Mouse (Mus musculus) myocyte (in vitro differentiated cells): ENCODE data around the gene Six2. TPM values are rescaled to one million over a fixed set of nuclear protein-coding genes. Genes with fewer than 3 reads are reported as not detected.

Source experiments
- H3K27me3 ChIP-seq: one replicate; pipeline ENCODE4 v1.6.1; 2011; ENCODE audit not compliant: control insufficient read depth, insufficient read depth, insufficient read length
- H3K36me3 ChIP-seq: one replicate; pipeline ENCODE4 v1.6.1; 2011; ENCODE audit not compliant: control insufficient read depth, insufficient read depth
- H3K4me2 ChIP-seq: one replicate; pipeline ENCODE4 v1.6.1; 2011; ENCODE audit warnings: low read depth, control low read depth
- H3K4me3 ChIP-seq: one replicate; pipeline ENCODE4 v1.5.1; 2011; ENCODE audit warnings: mild to moderate bottlenecking, control low read depth, moderate library complexity
- H3K79me2 ChIP-seq: one replicate; pipeline ENCODE4 v1.6.1; 2011; ENCODE audit not compliant: control insufficient read depth, insufficient read depth
- H3ac ChIP-seq: one replicate; pipeline ENCODE4 v1.6.1; 2011; ENCODE audit not compliant: control insufficient read depth, insufficient read length
- CEBPB ChIP-seq: IDR thresholded peaks from 2 replicates; pipeline ENCODE4 v1.6.1; 2011; ENCODE audit warnings: mild to moderate bottlenecking, moderate library complexity; ENCODE audit not compliant: poor library complexity, insufficient read depth, severe bottlenecking
- E2F4 ChIP-seq: IDR thresholded peaks from one replicate; pipeline ENCODE4 v1.6.1; 2011; ENCODE audit warnings: mild to moderate bottlenecking, control low read depth, moderate library complexity; ENCODE audit not compliant: insufficient read depth
- MAX ChIP-seq: IDR thresholded peaks from one replicate; pipeline ENCODE4 v1.6.1; 2011; ENCODE audit warnings: low read depth, mild to moderate bottlenecking, control low read depth
- MYOD1 ChIP-seq, 3 experiments: IDR thresholded peaks; one replicate each; pipeline ENCODE4 v1.6.1; 2011; ENCODE audit warnings: control low read depth in 2 of 3, low read depth in 2 of 3, mild to moderate bottlenecking in 2 of 3, moderate library complexity in 1 of 3; ENCODE audit not compliant: insufficient read length in 2 of 3, control insufficient read depth in 1 of 3
- MYOG ChIP-seq, 3 experiments: IDR thresholded peaks; one replicate each; pipeline ENCODE4 v1.6.1; 2011; ENCODE audit warnings: control low read depth in 2 of 3, low read depth in 2 of 3, mild to moderate bottlenecking in 2 of 3; ENCODE audit not compliant: insufficient read length in 2 of 3, control insufficient read depth in 1 of 3, insufficient read depth in 1 of 3
- POLR2A ChIP-seq: IDR thresholded peaks from one replicate; pipeline ENCODE4 v1.6.1; 2011; ENCODE audit warnings: low read depth, mild to moderate bottlenecking, control low read depth, moderate library complexity; ENCODE audit not compliant: insufficient read length
- POLR2AphosphoS2 ChIP-seq: IDR thresholded peaks from one replicate; pipeline ENCODE4 v1.6.1; 2011; ENCODE audit warnings: low read depth, control low read depth; ENCODE audit not compliant: insufficient read length
- REST ChIP-seq: IDR thresholded peaks from one replicate; pipeline ENCODE4 v1.6.1; 2011; ENCODE audit warnings: mild to moderate bottlenecking, control low read depth, moderate library complexity; ENCODE audit not compliant: insufficient read depth, insufficient read length
- SRF ChIP-seq: IDR thresholded peaks from one replicate; pipeline ENCODE4 v1.6.1; 2011; ENCODE audit warnings: low read depth; ENCODE audit not compliant: control insufficient read depth, insufficient read length
- TCF12 ChIP-seq: IDR thresholded peaks from one replicate; pipeline ENCODE4 v1.6.1; 2011; ENCODE audit warnings: mild to moderate bottlenecking, control low read depth; ENCODE audit not compliant: poor library complexity, insufficient read depth, severe bottlenecking
- TCF3 ChIP-seq: IDR thresholded peaks from one replicate; pipeline ENCODE4 v1.6.1; 2011; ENCODE audit warnings: low read depth, control low read depth; ENCODE audit not compliant: insufficient read length
- USF1 ChIP-seq: IDR thresholded peaks from one replicate; pipeline ENCODE4 v1.6.1; 2011; ENCODE audit warnings: low read depth, mild to moderate bottlenecking, control low read depth, moderate library complexity
- polyA plus RNA-seq: library from polyadenylated mRNA; unstranded; fragments of >200 nt; fragmentation: generic; extraction: Trizol; gene quantifications from one replicate; pipeline ENCODE4 v1.2.1, GENCODE M21; 2012; ENCODE audit warnings: missing spikeins

Gene Six2
- polyA plus RNA-seq, 1 experiment: not detected

DNA sequence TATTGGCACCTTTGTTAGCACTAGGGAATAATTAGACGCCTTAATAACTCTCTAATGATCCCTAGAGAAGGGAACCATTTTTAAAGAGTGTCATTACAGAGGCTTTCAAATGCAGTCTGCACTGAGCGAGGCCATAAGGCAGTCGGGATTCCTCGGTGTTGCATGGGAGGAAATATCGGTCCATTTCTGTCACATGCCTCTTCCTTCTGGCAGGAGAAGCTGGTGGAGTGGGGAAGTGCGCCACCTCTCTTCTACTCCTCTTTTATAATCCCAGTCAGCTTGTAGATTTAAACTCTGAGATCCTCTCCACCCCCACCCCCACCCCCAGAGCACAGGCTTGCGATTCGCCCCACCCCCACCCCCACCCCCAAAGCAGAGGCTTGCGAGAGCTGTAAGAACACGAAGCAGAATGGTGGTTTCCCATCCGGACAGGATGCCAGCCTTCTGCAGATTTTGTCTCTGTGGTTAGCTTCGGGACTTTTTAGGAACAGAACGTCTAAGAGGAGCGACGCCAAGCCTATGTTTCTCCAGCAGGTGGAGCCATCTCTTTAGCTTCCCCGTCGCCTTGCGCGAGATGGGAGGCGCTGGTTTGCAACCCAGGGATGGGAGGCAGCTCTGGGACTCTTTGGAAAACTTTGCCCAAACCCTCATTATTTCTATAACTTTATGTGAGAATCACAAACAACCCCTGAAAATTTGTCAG, 23.3 kb downstream of the Six2 start:
- H3K27me3 ChIP-seq: no peaks in the 10 kb centered on the region
- no peak overlapping the region for H3ac ChIP-seq
- H3K4me2 ChIP-seq: no peak overlapping the region
- TF ChIP-seq MYOD1 (IDR thresholded peaks at IDR 0.05; ENCODE audit: control insufficient read depth in 1 of 3, insufficient read length in 2 of 3, low read depth in 2 of 3): no peak
- no peak for TF ChIP-seq CEBPB
- TF ChIP-seq TCF3: no peak
- no peak for TF ChIP-seq POLR2AphosphoS2
- TF ChIP-seq USF1: no peak
- no peak for TF ChIP-seq MAX
- TF ChIP-seq E2F4: no peak
- TF ChIP-seq SRF: no peak
- TF ChIP-seq REST: no peak
- no peak for TF ChIP-seq TCF12
- TF ChIP-seq POLR2A: no peak
- no peak overlapping the region for H3K4me3 ChIP-seq
- H3K79me2 ChIP-seq: no peaks in the 10 kb centered on the region
- no peaks in the 10 kb centered on the region for H3K36me3 ChIP-seq

- TF ChIP-seq TCF3: no peak
- TF ChIP-seq POLR2A: no peak
- TF ChIP-seq MAX: no peak
- no peak for TF ChIP-seq USF1
- TF ChIP-seq POLR2AphosphoS2: no peak
- TF ChIP-seq E2F4: no peak
- TF ChIP-seq MYOG (IDR thresholded peaks at IDR 0.05; ENCODE audit: control insufficient read depth in 1 of 3, insufficient read depth in 1 of 3, insufficient read length in 2 of 3, low read depth in 2 of 3): no peak
- no peak for TF ChIP-seq CEBPB
- TF ChIP-seq SRF: no peak
- TF ChIP-seq REST: no peak
- TF ChIP-seq TCF12: no peak
- no peak for TF ChIP-seq MYOD1 (IDR thresholded peaks at IDR 0.05; ENCODE audit: control insufficient read depth in 1 of 3, insufficient read length in 2 of 3, low read depth in 2 of 3)
- Histone ChIP-seq H3ac (no peak overlapping the region), H3K4me3 (no peak overlapping the region), H3K4me2 (no peak overlapping the region), H3K27me3 (no peaks in the 10 kb centered on the region), H3K36me3 (no peaks in the 10 kb centered on the region), H3K79me2 (no peaks in the 10 kb centered on the region)
Observed at GRCm38 (mm10) chr17:85664202-85664601, 23.9 kb downstream of the Six2 start.

- TF ChIP-seq MAX: no peak
- TF ChIP-seq REST: no peak
- no peak for TF ChIP-seq MYOD1 (IDR thresholded peaks at IDR 0.05; ENCODE audit: control insufficient read depth in 1 of 3, insufficient read length in 2 of 3, low read depth in 2 of 3)
- TF ChIP-seq E2F4: no peak
- TF ChIP-seq POLR2AphosphoS2: no peak
- no peak for TF ChIP-seq CEBPB
- TF ChIP-seq USF1: no peak
- no peak for TF ChIP-seq SRF
- TF ChIP-seq TCF3: no peak
- no peak for TF ChIP-seq POLR2A
- no peak for TF ChIP-seq MYOG (IDR thresholded peaks at IDR 0.05; ENCODE audit: control insufficient read depth in 1 of 3, insufficient read depth in 1 of 3, insufficient read length in 2 of 3, low read depth in 2 of 3)
- Histone ChIP-seq H3K27me3 (no peaks in the 10 kb centered on the region), H3ac (no peak overlapping the region), H3K4me3 (no peak overlapping the region), H3K36me3 (no peaks in the 10 kb centered on the region), H3K4me2 (no peak overlapping the region), H3K79me2 (no peaks in the 10 kb centered on the region)
Observed at GRCm38 (mm10) chr17:85661521-85661920, 26.6 kb downstream of the Six2 start.

- Histone ChIP-seq H3ac (no peak overlapping the region), H3K27me3 (no peaks in the 10 kb centered on the region), H3K4me2 (no peak overlapping the region), H3K4me3 (no peak overlapping the region), H3K36me3 (no peaks in the 10 kb centered on the region), H3K79me2 (no peaks in the 10 kb centered on the region)
- TF ChIP-seq POLR2AphosphoS2: no peak
Observed at GRCm38 (mm10) chr17:85660016-85660415, 28.1 kb downstream of the Six2 start.

DNA sequence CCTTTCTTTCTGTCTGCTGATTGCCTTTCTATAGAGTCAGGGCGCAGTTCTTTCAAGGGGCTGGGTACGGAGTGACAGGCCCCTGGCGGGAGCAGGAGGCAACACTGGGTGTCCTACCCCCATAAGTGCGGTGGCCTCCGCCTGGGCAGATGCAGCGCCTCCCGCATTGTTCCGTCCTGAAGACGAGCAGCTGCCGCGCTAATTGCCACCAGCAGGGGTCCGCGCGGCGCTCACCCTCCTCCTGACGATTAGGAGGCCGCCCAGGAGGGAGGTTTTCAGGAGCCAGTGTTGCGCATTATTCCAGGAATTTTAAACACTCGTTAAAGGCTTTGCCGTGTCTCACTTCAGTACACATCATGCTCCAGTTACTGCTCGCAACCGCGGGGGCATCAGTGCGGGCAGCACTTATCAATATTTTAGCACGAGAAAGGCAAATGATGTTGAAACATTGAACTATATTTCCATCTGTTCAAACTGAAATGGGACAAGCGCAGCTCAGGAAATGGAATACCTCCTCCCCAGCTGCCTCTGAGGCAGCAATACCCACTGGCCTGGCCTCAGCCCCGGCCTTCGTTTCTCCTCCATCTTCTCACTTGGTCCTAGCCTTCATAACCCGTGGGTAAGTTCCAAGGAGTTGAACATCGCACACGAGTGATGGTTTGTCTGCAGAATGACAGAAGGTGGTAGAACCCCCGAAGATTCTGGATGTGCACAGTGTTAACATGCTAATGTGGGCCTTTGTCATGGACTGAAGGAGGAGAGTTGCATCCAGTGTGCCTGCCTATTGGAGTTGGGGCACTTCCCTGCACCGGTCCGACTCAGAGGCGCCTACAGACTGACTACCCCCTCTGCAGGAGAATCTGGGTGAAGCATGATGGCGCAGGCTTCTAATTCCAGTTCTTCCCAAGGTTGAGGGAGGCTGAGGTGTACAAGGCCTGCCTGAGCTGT, 42.1 kb downstream of the Six2 start:
- H3K4me3 ChIP-seq: no peak overlapping the region
- H3K27me3 ChIP-seq: peaks cover 12% of the 10 kb centered on the region

More for the DNA sequence above, 42.1 kb downstream of the Six2 start:
- Histone ChIP-seq H3K36me3 (no peaks in the 10 kb centered on the region), H3K79me2 (no peaks in the 10 kb centered on the region), H3K4me2 (no peak overlapping the region), H3ac (no peak overlapping the region)
- TF ChIP-seq MYOG (IDR thresholded peaks at IDR 0.05; ENCODE audit: control insufficient read depth in 1 of 3, insufficient read depth in 1 of 3, insufficient read length in 2 of 3, low read depth in 2 of 3) (no peak), CEBPB (no peak), MAX (no peak), MYOD1 (IDR thresholded peaks at IDR 0.05; ENCODE audit: control insufficient read depth in 1 of 3, insufficient read length in 2 of 3, low read depth in 2 of 3) (no peak), USF1 (no peak), TCF3 (no peak), POLR2A (no peak), SRF (no peak)
